Mouse (Mus musculus): ENCODE measurements around the gene Tpcn2. TPM values are rescaled to one million over a fixed set of nuclear protein-coding genes. Genes with fewer than 3 reads are reported as not detected.

Tpcn2 gene
- total RNA-seq, 2 experiments from 2014 or later = 3.2 to 3.6 TPM

GRCm38 (mm10) chr7:145250225-145250624 lies 33.6 kb downstream of the Tpcn2 start:
- DNase-seq = no peak
- intact Hi-C loops (cut with DNase I) = no loop called here

- intact Hi-C loops (cut with DNase I) = no loop called here
- DNase-seq = no peak
Measured at GRCm38 (mm10) chr7:145248911-145249310, 34.9 kb downstream of the Tpcn2 start.

- intact Hi-C loops (cut with DNase I) = loop anchor here (1.0 to 5.0 kb wide), 3 partner anchors 131 to 306 kb away; no protein-coding TSS in a partner anchor
Measured at GRCm38 (mm10) chr7:145242851-145243712, 40.7 kb downstream of the Tpcn2 start.

GRCm38 (mm10) chr7:145242028-145242427 lies 41.8 kb downstream of the Tpcn2 start:
- intact Hi-C loops (cut with DNase I) = loop anchor here (5.0 kb wide), 2 partner anchors 130 to 215 kb away; no protein-coding TSS in a partner anchor
- DNase-seq = no peak

More at GRCm38 (mm10) chr7:145242851-145243712, 40.7 kb downstream of the Tpcn2 start:
- DNase-seq = peak; percentile 85 to 91

- DNase-seq = no peak
- intact Hi-C loops (cut with DNase I) = loop anchor here (5.0 kb wide), 2 partner anchors 129 to 214 kb away; no protein-coding TSS in a partner anchor
Measured at GRCm38 (mm10) chr7:145240929-145241328, 42.9 kb downstream of the Tpcn2 start.

- no peak for DNase-seq
- intact Hi-C loops (cut with DNase I) = loop anchor here (5.0 kb wide), 2 partner anchors 128 to 213 kb away; no protein-coding TSS in a partner anchor
Measured at GRCm38 (mm10) chr7:145239736-145240505, 43.9 kb downstream of the Tpcn2 start.

GRCm38 (mm10) chr7:145239145-145239544 lies 44.7 kb downstream of the Tpcn2 start:
- DNase-seq = no peak

GRCm38 (mm10) chr7:145234841-145235790 lies 48.7 kb downstream of the Tpcn2 start:
- intact Hi-C loops (cut with DNase I) = no loop called here
- no peak for DNase-seq

More at GRCm38 (mm10) chr7:145239145-145239544, 44.7 kb downstream of the Tpcn2 start:
- intact Hi-C loops (cut with DNase I) = no loop called here

GRCm38 (mm10) chr7:145231659-145232058 lies 52.2 kb downstream of the Tpcn2 start:
- peak in 1 of 2 experiments; percentile 44 for DNase-seq
- intact Hi-C loops (cut with DNase I) = no loop called here

GRCm38 (mm10) chr7:145226641-145227040 lies 57.2 kb downstream of the Tpcn2 start:
- DNase-seq = no peak
- intact Hi-C loops (cut with DNase I) = no loop called here

- no peak for DNase-seq
- intact Hi-C loops (cut with DNase I) = no loop called here
Measured at GRCm38 (mm10) chr7:145225626-145226025, 58.2 kb downstream of the Tpcn2 start.

- intact Hi-C loops (cut with DNase I) = loop anchor here (5.0 kb wide), 1 partner anchor 80 kb away; no protein-coding TSS in a partner anchor
- peak; percentile 42 to 56 for DNase-seq
Measured at GRCm38 (mm10) chr7:145221841-145222689, 61.7 kb downstream of the Tpcn2 start.

GRCm38 (mm10) chr7:145221346-145221745 lies 62.5 kb downstream of the Tpcn2 start:
- intact Hi-C loops (cut with DNase I) = loop anchor here (5.0 kb wide), 1 partner anchor 79 kb away; no protein-coding TSS in a partner anchor
- peak in 1 of 2 experiments; percentile 31 for DNase-seq

- no peak for DNase-seq
- intact Hi-C loops (cut with DNase I) = loop anchor here (5.0 kb wide), 1 partner anchor 57 kb away; no protein-coding TSS in a partner anchor
Measured at GRCm38 (mm10) chr7:145219420-145219831, 64.4 kb downstream of the Tpcn2 start.

GRCm38 (mm10) chr7:145216591-145216990 lies 67.2 kb downstream of the Tpcn2 start:
- DNase-seq = no peak
- intact Hi-C loops (cut with DNase I) = loop anchor here (5.0 kb wide), 1 partner anchor 54 kb away; no protein-coding TSS in a partner anchor

GRCm38 (mm10) chr7:145215476-145215875 lies 68.3 kb downstream of the Tpcn2 start:
- intact Hi-C loops (cut with DNase I) = loop anchor here (5.0 kb wide), 1 partner anchor 53 kb away; no protein-coding TSS in a partner anchor
- peak; percentile 55 to 59 for DNase-seq

- DNase-seq = no peak
- intact Hi-C loops (cut with DNase I) = no loop called here
Measured at GRCm38 (mm10) chr7:145211680-145212659, 71.8 kb downstream of the Tpcn2 start.

Measured in heart, postnatal 36 days (tissue).